8 mouse cellular contexts compared by ENCODE assay signal in genomic region chr19:10690336-10690735, GRCm38 (mm10). TPM values are rescaled to one million over a fixed set of nuclear protein-coding genes. Genes with fewer than 3 reads are reported as not detected.
DNase-seq lines count a peak whose midpoint lies in the region; ATAC-seq lines count a peak whose summit lies in the region.

No protein-coding gene starts in this region.

- peaks cover 52% of the 10 kb centered on the region for H3K4me1 ChIP-seq in liver, embryonic 11.5 days (replicated peaks; ENCODE audit: control insufficient read depth, insufficient read depth, low read length)

- peak overlapping the region; percentile 86 for H3K4me2 ChIP-seq in liver, embryonic 11.5 days

- ATAC-seq in liver, embryonic 11.5 days (replicated peaks; ENCODE audit: low FRiP score), result no peak
- ATAC-seq in inflammation-experienced regulatory T-cells, adult 6 months, result no peak

- no peaks in the 10 kb centered on the region for H3K9me3 ChIP-seq in liver, embryonic 11.5 days (ENCODE audit: control insufficient read depth, low read length)

- DNase-seq in cerebellum, adult 9-11 months, result peak; percentile 49
- DNase-seq in cerebellum, postnatal 36 days, result no peak
- peak; percentile 70 for DNase-seq in brain, adult 2 months (ENCODE audit: low read depth, low spot score)
- DNase-seq in heart, postnatal 10 days, result peak; percentile 65 to 70
- DNase-seq in liver, embryonic 11.5 days (ENCODE audit: low spot score), result no peak
- DNase-seq in yolk sac, embryonic 10.5 days (ENCODE audit: low spot score), result peak; percentile 39
- DNase-seq in layer of hippocampus, postnatal 14 days (ENCODE audit: low spot score in 2 of 2), result no peak

- no peaks in the 10 kb centered on the region for H3K36me3 ChIP-seq in liver, embryonic 11.5 days (ENCODE audit: control insufficient read depth, insufficient read depth, low read length)

- no peak overlapping the region for H3K9ac ChIP-seq in liver, embryonic 11.5 days (ENCODE audit: low read depth, low read length)

- H3K27ac ChIP-seq in liver, embryonic 11.5 days (ENCODE audit: low read depth, low read length), result peak overlapping the region; percentile 95

- 80% methylated on average over 3 of the region's 3 CpGs for WGBS in liver, embryonic 11.5 days

- H3K4me3 ChIP-seq in liver, embryonic 11.5 days (ENCODE audit: low read depth, low read length), result no peak overlapping the region

- no peaks in the 10 kb centered on the region for H3K27me3 ChIP-seq in liver, embryonic 11.5 days (replicated peaks; ENCODE audit: control insufficient read depth, insufficient read depth, low read length)

- intact Hi-C loops in heart, postnatal 10 days (cut with DNase I), result no loop called here

RNA-seq across cellular contexts. Expression of gene Vps37c, which starts 1.8 kb away (rescaled TPM):
- total RNA-seq in heart, postnatal 10 days (2021), result 10 to 100 TPM; 23.3 to 27.1 TPM
- 23.2 TPM in 2 replicates for polyA plus RNA-seq in liver, embryonic 11.5 days (2014; fragmentation: Nextera tagmentation; extraction: Ambion mirVana)
- 10 to 100 TPM; 11.4 to 15.9 (median 14.1) TPM for polyA plus RNA-seq in inflammation-experienced regulatory T-cells, adult 6 months (2017; shearing (Covaris generic))
- total RNA-seq in layer of hippocampus, postnatal 14 days (2021), result 10 to 100 TPM; 25.1 to 26.6 TPM

RNA-seq across cellular contexts. Expression of gene Pga5, which starts 12.5 kb away (rescaled TPM):
- total RNA-seq in heart, postnatal 10 days (2021), result not detected
- polyA plus RNA-seq in liver, embryonic 11.5 days (2014; fragmentation: Nextera tagmentation; extraction: Ambion mirVana), result not detected in 2 replicates
- polyA plus RNA-seq in inflammation-experienced regulatory T-cells, adult 6 months (2017; shearing (Covaris generic)), result not detected
- total RNA-seq in layer of hippocampus, postnatal 14 days (2021), result not detected

RNA-seq across cellular contexts. Expression of gene Cd5, which starts 48.5 kb away (rescaled TPM):
- 1 to 10 TPM in 1 of 2 experiments, under 1 TPM in 1; 0.87 to 1.1 TPM for total RNA-seq in heart, postnatal 10 days (2021)
- 0.05 TPM in 1 of 2 replicates, not detected in the other for polyA plus RNA-seq in liver, embryonic 11.5 days (2014; fragmentation: Nextera tagmentation; extraction: Ambion mirVana)
- polyA plus RNA-seq in inflammation-experienced regulatory T-cells, adult 6 months (2017; shearing (Covaris generic)), result 100 to 1,000 TPM; 355 to 487 (median 480) TPM
- under 1 TPM in 1 of 2 experiments, not detected in 1; 0.19 TPM for total RNA-seq in layer of hippocampus, postnatal 14 days (2021)

RNA-seq across cellular contexts. Expression of gene Vwce, which starts 56.3 kb away (rescaled TPM):
- under 1 TPM; 0.26 to 0.27 TPM for total RNA-seq in heart, postnatal 10 days (2021)
- 7.8 and 10.4 TPM in 2 replicates for polyA plus RNA-seq in liver, embryonic 11.5 days (2014; fragmentation: Nextera tagmentation; extraction: Ambion mirVana)
- polyA plus RNA-seq in inflammation-experienced regulatory T-cells, adult 6 months (2017; shearing (Covaris generic)), result under 1 TPM in 1 of 3 experiments, not detected in 2; 0.79 TPM
- total RNA-seq in layer of hippocampus, postnatal 14 days (2021), result under 1 TPM; 0.60 to 0.91 TPM

Comparison
In these comparisons a context has a peak if more than half of its experiments do, and no peak if none do; other contexts are left out.
1. DNase-seq: peak in cerebellum, adult 9-11 months (single experiment), brain, adult 2 months (single experiment), heart, postnatal 10 days (2 of 2) and yolk sac, embryonic 10.5 days (single experiment); none in cerebellum, postnatal 36 days (0 of 2), liver, embryonic 11.5 days (single experiment) and layer of hippocampus, postnatal 14 days (0 of 2).